Mouse (Mus musculus) heart, adult 10 weeks (tissue): ENCODE data around the gene Zc3hc1. TPM values are rescaled to one million over a fixed set of nuclear protein-coding genes. Genes with fewer than 3 reads are reported as not detected.

Source experiments
- polyA plus RNA-seq: library from polyadenylated mRNA; stranded (reverse); fragments of 350-450 nt; fragmentation: Illumina TruSeq; extraction: RNeasy Lipid Tissue Mini Kit (QIAGEN cat#74804); gene quantifications from one replicate; pipeline ENCODE4 v1.2.3, GENCODE M21; 2014; ENCODE audit warnings: low read depth, low replicate concordance

The Zc3hc1 gene
- polyA plus RNA-seq: 17.4 TPM

GRCm38 (mm10) chr6:30390714-30391697 is at the start of gene Zc3hc1:
TSS of gene Zc3hc1 (minus strand) at chr6:30391028.

GRCm38 (mm10) chr6:30401308-30402015 is 10.6 kb upstream of the Zc3hc1 start, which contains the start of gene Klhdc10:
TSS of gene Klhdc10 (plus strand) at chr6:30401868.

Other genes starting within 250 kb of the Zc3hc1 start
- 41.3 TPM for gene Ube2h, start 86.5 kb downstream of the Zc3hc1 start, polyA plus RNA-seq
- 28.4 TPM for gene Klhdc10, start 10.8 kb upstream of the Zc3hc1 start, polyA plus RNA-seq
- gene Tmem209, start 118.8 kb upstream of the Zc3hc1 start, polyA plus RNA-seq: 13.7 TPM
- not detected for gene Ssmem1, start 118.8 kb upstream of the Zc3hc1 start, polyA plus RNA-seq
- gene Cpa2, start 150.6 kb upstream of the Zc3hc1 start, polyA plus RNA-seq: not detected
- gene Cpa4, start 177.3 kb upstream of the Zc3hc1 start, polyA plus RNA-seq: not detected
- not detected for gene Cpa5, start 220.0 kb upstream of the Zc3hc1 start, polyA plus RNA-seq
- not detected for gene Cpa1, start 248.2 kb upstream of the Zc3hc1 start, polyA plus RNA-seq